Mouse (Mus musculus) CD4-positive, CD25-positive, alpha-beta regulatory T cell, adult 2 months (primary cell): Measurements from ENCODE around the gene Sla2.
"Not testable (repeated sequence)": the region's sequence is repeated elsewhere in the genome, so short reads cannot be mapped to it uniquely, and the experiment has no call there.

ENCODE experiments used
- DNase-seq: peaks from one replicate; pipeline ENCODE4 v3.0.0-alpha.2; 2012; ENCODE audit warnings: low read depth, low spot score

Gene Sla2

GRCm38 (mm10) chr2:156868994-156869393, 18.0 kb downstream of the Sla2 start:
- no peak for DNase-seq

- DNase-seq: no peak
Measured at GRCm38 (mm10) chr2:156864481-156864880, 22.5 kb downstream of the Sla2 start.

DNA sequence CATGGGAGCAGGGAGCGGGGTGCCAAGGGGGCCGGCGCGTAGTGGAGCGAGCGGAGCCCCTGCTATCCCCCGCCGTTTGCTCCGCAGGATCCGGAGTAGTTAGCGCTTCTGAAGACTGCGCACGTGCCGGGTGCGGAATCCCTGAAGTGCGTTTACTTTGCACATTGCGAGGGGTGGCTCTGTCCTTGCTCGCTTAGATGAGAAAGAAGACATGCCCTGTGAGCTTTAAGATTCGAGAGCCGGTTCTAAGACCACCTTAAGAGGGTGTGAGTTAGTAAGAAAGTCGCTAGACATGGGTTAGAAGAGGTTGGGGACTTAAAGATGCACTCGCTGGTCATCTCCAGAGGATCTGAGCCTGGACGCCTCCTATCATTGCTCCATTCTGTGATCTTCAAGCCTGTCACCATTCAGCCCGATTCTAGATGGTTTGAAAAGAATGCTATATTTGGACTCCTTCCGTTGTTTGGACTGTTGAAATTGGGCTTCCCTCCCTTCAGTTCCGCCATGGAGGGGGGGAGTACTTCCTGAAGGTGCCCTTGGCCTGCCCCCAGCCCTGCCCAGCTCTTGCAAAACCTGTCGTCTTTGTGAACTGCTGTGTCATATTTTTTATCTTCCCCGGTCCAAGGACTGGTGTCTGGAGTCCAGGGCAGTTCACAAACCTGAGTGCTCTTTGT, 23.4 kb downstream of the Sla2 start:
- peak; percentile 69 for DNase-seq

- peak; percentile 99 for DNase-seq
Measured at GRCm38 (mm10) chr2:156862772-156863486, 24.1 kb downstream of the Sla2 start, which contains the start of gene Rab5if. Rab5if (plus strand) TSS chr2:156863128.

GRCm38 (mm10) chr2:156862041-156862717, 24.8 kb downstream of the Sla2 start:
- peak; percentile 61 for DNase-seq

DNA sequence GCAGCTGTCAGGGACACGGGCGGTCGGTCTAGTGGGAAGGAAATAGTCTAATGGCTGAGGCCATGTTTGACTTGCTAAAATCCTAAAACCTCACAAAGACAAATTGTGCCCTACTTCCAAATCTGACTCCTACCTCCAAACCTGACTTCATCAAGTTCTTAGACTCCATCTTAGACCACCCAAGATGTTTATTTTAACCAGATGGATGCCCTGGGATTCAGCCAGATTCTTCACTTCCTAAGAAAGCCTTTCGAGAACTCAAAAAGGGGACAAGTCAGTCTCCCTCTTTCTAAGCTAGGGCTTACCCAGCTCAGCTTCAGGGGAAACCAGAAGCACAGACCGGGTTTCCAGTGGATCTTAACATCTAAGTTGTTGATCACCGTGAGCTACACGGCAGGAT, 28.3 kb downstream of the Sla2 start:
- DNase-seq: no peak

DNA sequence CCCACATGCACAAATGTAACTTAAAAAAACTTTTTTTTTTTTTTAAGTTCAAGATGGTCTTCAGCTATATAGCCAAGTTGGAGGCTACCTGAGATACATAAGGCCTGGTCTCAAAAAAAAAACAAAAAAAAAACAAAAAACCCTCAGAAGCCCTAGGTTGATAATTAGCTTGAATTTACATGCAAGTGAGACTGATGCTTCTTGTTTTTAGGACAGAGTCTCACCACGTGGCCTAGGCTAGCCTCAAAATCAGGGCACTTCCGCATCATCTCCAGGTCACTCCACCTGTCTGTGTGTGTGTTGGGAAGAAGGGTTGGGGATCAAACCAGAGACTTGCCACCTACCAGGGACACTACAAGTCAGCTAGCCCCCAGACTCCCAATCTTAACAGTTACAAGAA, 29.2 kb downstream of the Sla2 start, which contains the start of gene 4930518I15Rik:
Gene 4930518I15Rik (minus strand): TSS at position 112 of the 400 bp plus-strand sequence.
- no peak for DNase-seq

DNA sequence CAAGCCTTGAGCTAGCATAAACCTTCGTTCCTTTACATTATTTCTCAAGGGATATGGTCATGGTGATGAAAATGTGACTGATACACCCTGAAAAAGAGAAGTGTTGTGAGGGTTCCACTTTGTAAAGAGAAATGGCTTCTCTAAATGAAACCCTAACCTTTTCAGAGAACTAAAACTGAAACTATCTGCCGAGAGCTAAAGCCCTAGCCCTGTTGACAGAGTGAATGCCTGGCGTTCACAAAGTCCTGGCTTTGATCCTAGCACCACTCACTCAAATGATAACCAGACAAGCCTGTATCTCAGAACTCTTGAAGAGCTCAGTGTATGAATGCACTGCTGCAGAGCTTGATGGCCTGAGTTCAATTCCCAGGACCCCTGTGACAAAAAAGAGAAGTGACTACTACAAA, 29.6 kb downstream of the Sla2 start:
- DNase-seq: peak; percentile 52

- DNase-seq: no peak
Measured at GRCm38 (mm10) chr2:156856311-156856710, 30.7 kb downstream of the Sla2 start.

DNA sequence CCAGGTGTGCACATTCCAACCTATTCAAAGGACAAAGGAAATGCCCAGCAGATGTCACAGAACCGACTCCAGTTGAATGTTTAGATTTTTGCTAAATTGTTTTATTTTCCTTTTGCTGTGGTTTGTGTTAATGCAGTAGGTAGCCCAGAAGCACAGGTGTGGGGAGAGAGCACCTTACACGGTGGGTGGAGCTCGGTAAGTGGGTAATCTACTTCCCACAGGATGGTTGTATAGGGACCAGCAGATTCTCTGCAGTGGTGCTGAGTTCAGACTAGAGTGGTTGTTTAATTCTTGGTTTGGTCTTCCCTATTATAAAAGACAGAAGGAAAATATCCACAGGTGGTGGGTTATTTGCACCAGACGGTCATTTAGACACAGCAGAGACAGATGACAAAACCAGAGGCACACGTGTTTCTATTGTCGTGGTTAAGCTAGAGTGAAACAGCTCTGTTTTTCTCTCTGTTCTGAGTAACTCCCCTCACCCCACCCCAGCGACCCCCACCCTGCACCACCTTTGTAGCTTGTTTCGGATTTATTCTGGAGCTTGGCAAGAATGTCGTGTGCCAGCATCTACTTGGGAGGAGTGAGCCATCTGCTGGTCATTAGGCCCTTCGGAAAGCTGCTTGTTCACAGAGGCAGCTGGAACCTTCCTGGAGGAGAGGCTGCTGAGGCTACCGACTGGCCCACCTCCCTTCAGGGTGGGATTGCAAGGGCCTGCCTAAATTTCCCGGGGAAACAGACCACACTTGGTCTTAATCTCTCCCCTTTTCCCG, 32.8 kb downstream of the Sla2 start:
- not testable (repeated sequence) for DNase-seq

DNA sequence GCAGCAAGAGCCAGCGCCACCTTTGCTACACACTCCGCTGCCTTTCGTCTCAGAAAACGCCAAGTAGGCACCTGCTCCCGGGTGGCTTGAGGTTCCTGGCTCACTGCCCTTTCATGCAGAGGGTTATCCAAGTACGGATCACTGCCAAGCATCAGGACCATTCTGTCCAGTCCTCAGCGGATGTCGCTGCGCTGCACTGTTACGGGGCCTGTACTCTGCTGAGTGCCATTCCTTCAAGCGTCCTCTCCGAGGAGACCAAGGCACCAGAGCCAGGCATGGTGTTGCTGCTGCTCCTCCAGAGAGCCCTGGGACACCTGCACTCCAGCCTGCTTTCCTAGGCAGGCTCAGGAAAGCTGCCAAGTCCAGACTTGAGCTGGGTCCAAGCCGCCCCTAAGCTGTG, 33.4 kb downstream of the Sla2 start:
- DNase-seq: not testable (repeated sequence)

- DNase-seq: no peak
Measured at GRCm38 (mm10) chr2:156850505-156850904, 36.5 kb downstream of the Sla2 start.

GRCm38 (mm10) chr2:156848526-156849182, 38.3 kb downstream of the Sla2 start:
- no peak for DNase-seq

GRCm38 (mm10) chr2:156847653-156848052, 39.3 kb downstream of the Sla2 start:
- no peak for DNase-seq

GRCm38 (mm10) chr2:156844715-156845114, 42.3 kb downstream of the Sla2 start:
- DNase-seq: no peak

- no peak for DNase-seq
Measured at GRCm38 (mm10) chr2:156843331-156843730, 43.7 kb downstream of the Sla2 start.

GRCm38 (mm10) chr2:156842711-156843110, 44.3 kb downstream of the Sla2 start:
- no peak for DNase-seq

DNA sequence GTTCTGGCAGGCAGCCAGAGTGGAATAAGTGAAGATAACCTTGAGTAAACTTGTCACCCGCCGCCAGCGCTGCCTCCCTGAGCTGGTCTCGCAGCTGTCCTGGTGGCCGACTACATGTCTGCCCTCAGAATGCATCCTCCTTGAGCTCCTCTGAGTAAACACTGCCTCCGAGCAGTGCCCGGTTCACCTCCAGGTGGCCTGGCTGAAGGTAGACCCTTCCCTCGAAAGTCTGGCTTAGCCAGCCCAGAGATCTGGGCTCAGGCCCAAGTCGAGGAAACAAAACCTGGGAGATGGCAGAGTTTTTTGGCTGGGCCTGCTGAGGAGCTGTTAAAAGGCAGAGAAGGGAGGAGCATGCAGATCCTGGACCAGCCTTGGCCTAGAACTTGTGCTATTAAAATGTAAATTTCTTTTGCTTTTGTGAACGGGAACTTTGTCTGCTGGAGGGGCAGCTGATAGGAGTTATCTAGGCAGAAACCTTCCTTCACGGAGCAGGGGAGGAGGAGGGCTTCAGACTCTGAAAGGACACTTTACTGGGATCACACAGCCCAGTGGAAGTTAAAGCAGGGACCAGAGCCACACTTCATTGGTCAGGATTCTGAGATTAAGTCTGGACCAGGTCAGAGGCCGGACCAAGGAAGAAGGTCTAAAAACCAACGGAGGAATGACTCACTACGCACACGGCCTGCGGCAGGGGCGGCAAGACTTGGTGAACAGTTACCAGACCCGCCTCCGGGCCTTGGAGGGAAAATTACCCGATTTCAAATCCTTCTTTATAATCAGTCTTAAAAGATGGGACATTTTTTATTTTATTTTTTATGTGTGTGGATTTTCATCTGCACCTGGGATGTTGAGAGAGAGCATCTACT, 44.9 kb downstream of the Sla2 start:
- peak; percentile 76 for DNase-seq

- DNase-seq: peak; percentile 73
Measured at GRCm38 (mm10) chr2:156841028-156841840, 45.8 kb downstream of the Sla2 start.
